Mouse (Mus musculus): ENCODE measurements around the gene Fam180a. TPM values are rescaled to one million over a fixed set of nuclear protein-coding genes. Genes with fewer than 3 reads are reported as not detected.

Fam180a gene
- total and polyA plus RNA-seq, 2 experiments = 0.11 to 1.7 TPM

DNA sequence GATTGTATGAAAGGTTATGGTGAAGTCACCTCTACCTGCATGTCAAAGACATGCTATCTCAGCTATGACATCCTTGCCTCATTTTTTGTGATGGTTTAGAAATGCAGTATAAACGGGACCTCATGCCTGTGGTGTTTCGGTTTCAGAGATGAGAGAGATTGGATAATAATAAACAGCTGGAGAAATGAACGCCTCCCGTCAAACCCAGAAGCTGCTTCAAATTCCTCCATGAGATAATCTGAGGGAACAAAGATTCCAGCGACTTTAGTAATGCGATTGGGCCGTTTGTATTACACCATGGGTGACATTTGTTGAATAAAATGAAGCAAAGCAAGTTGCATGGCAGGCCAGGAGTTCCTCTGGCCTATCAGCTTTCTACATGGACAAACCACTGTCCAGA, 16.5 kb downstream of the Fam180a start:
- WGBS = 78% methylated on average over 7 of the region's 7 CpGs

DNA sequence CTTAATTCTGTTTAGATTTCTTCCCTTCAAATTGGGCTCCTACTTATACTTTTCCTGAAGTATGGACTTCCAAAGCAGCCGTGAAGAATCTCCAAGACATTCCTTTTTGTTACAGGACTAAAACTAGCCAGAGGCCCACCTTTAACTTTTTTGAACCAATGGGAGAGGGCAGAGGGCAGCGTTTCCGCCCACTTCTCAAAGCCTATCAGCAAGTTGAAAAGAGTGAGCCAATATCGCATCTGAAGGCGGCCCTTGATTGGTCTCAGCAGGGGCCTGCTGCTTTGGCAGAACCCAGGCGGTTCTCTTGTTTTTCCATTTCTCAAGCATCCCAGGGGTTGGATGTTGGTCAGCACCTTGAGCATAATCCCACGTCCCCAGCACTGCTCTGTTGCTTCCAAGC, 17.9 kb downstream of the Fam180a start, which contains the start of gene Slc13a4:
Gene Slc13a4 (minus strand): TSS at position 95 of the 400 bp plus-strand sequence.
- WGBS = 75% methylated on average over 7 of the region's 7 CpGs
- TF ChIP-seq CTCF (IDR thresholded peaks at IDR 0.05; ENCODE audit: low read depth, low read length) (no peak), POLR2A (IDR thresholded peaks at IDR 0.05; ENCODE audit: extremely low read depth, insufficient read depth, low read length) (no peak)

More for the DNA sequence above, 16.5 kb downstream of the Fam180a start:
- H3K9ac ChIP-seq (ENCODE audit: low read depth, low read length) = no peak overlapping the region
- H3K27me3 ChIP-seq (ENCODE audit: control insufficient read depth, insufficient read depth, low read length) = no peaks in the 10 kb centered on the region
- H3K36me3 ChIP-seq (ENCODE audit: control insufficient read depth, insufficient read depth, low read length) = no peaks in the 10 kb centered on the region
- no peak for DNase-seq (ENCODE audit: extremely low read depth, low read depth, low spot score)
- H3K4me3 ChIP-seq (ENCODE audit: insufficient read depth, low read depth, low read length) = no peak overlapping the region
- no peaks in the 10 kb centered on the region for H3K79me2 ChIP-seq (ENCODE audit: control insufficient read depth, insufficient read depth, low read length)
- TF ChIP-seq CTCF (IDR thresholded peaks at IDR 0.05; ENCODE audit: low read depth, low read length) (no peak), POLR2A (IDR thresholded peaks at IDR 0.05; ENCODE audit: extremely low read depth, insufficient read depth, low read length) (no peak)
- no peaks in the 10 kb centered on the region for H3K4me1 ChIP-seq (ENCODE audit: control insufficient read depth, insufficient read depth, low read length)
- no peak overlapping the region for H3K27ac ChIP-seq (replicated peaks; ENCODE audit: insufficient read depth, low read depth, low read length)

DNA sequence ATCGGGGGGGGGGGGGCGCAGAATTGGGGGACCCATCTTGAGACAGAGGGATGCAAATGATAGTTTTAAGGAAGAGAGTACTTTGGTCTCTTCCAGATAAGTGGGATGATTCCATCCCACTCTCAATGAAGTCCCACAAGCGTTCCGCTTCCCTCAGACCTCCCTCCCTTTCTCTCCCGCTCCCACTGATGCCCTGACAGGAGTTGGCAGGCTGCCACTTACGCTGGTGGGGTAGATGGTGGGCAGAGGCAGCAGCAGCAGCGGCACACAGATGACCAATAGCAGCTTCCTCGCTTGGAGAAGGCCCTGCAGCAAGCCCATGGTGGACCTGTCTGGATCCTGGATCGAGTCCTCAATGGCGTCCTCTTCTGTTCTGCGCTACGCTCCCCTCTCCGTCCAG, 18.8 kb downstream of the Fam180a start:
- DNase-seq (ENCODE audit: extremely low read depth, low read depth, low spot score) = no peak
- no peak overlapping the region for H3K27ac ChIP-seq (replicated peaks; ENCODE audit: insufficient read depth, low read depth, low read length)
- no peaks in the 10 kb centered on the region for H3K36me3 ChIP-seq (ENCODE audit: control insufficient read depth, insufficient read depth, low read length)
- no peaks in the 10 kb centered on the region for H3K27me3 ChIP-seq (ENCODE audit: control insufficient read depth, insufficient read depth, low read length)
- WGBS = 83% methylated on average over 13 of the region's 13 CpGs
- H3K79me2 ChIP-seq (ENCODE audit: control insufficient read depth, insufficient read depth, low read length) = no peaks in the 10 kb centered on the region
- no peak overlapping the region for H3K4me3 ChIP-seq (ENCODE audit: insufficient read depth, low read depth, low read length)
- no peak for TF ChIP-seq CTCF (IDR thresholded peaks at IDR 0.05; ENCODE audit: low read depth, low read length)
- TF ChIP-seq POLR2A (IDR thresholded peaks at IDR 0.05; ENCODE audit: extremely low read depth, insufficient read depth, low read length) = no peak
- H3K9ac ChIP-seq (ENCODE audit: low read depth, low read length) = no peak overlapping the region
- H3K4me1 ChIP-seq (ENCODE audit: control insufficient read depth, insufficient read depth, low read length) = peaks cover 7% of the 10 kb centered on the region

More for the DNA sequence above, 17.9 kb downstream of the Fam180a start, which contains the start of gene Slc13a4:
- peaks cover 1% of the 10 kb centered on the region; the same call in 1 of the 2 replicates for H3K4me1 ChIP-seq (ENCODE audit: control insufficient read depth, insufficient read depth, low read length)
- no peaks in the 10 kb centered on the region for H3K27me3 ChIP-seq (ENCODE audit: control insufficient read depth, insufficient read depth, low read length)
- H3K36me3 ChIP-seq (ENCODE audit: control insufficient read depth, insufficient read depth, low read length) = no peaks in the 10 kb centered on the region
- H3K27ac ChIP-seq (replicated peaks; ENCODE audit: insufficient read depth, low read depth, low read length) = no peak within 1 kb of the TSS
- DNase-seq (ENCODE audit: extremely low read depth, low read depth, low spot score) = no peak
- no peaks in the 10 kb centered on the region for H3K79me2 ChIP-seq (ENCODE audit: control insufficient read depth, insufficient read depth, low read length)
- no peak within 1 kb of the TSS for H3K9ac ChIP-seq (ENCODE audit: low read depth, low read length)
- no peak within 1 kb of the TSS for H3K4me3 ChIP-seq (ENCODE audit: insufficient read depth, low read depth, low read length)

- Histone ChIP-seq H3K79me2 (ENCODE audit: control insufficient read depth, insufficient read depth, low read length) (peaks cover 3% of the 10 kb centered on the region; the same call in 1 of the 2 replicates), H3K4me1 (ENCODE audit: control insufficient read depth, insufficient read depth, low read length) (peaks cover 15% of the 10 kb centered on the region), H3K27me3 (ENCODE audit: control insufficient read depth, insufficient read depth, low read length) (no peaks in the 10 kb centered on the region), H3K36me3 (ENCODE audit: control insufficient read depth, insufficient read depth, low read length) (no peaks in the 10 kb centered on the region), H3K9ac (ENCODE audit: low read depth, low read length) (no peak overlapping the region), H3K27ac (replicated peaks; ENCODE audit: insufficient read depth, low read depth, low read length) (peak overlapping the region; percentile 75; the same call in 1 of the 2 replicates), H3K4me3 (ENCODE audit: insufficient read depth, low read depth, low read length) (no peak overlapping the region)
- DNase-seq (ENCODE audit: extremely low read depth, low read depth, low spot score) = peak; percentile 100
- 11% methylated on average over 11 of the region's 11 CpGs for WGBS
- TF ChIP-seq POLR2A (IDR thresholded peaks at IDR 0.05; ENCODE audit: extremely low read depth, insufficient read depth, low read length) (no peak), CTCF (IDR thresholded peaks at IDR 0.05; ENCODE audit: low read depth, low read length) (no peak)
Observed at GRCm38 (mm10) chr6:35303355-35303900, 22.5 kb downstream of the Fam180a start.

DNA sequence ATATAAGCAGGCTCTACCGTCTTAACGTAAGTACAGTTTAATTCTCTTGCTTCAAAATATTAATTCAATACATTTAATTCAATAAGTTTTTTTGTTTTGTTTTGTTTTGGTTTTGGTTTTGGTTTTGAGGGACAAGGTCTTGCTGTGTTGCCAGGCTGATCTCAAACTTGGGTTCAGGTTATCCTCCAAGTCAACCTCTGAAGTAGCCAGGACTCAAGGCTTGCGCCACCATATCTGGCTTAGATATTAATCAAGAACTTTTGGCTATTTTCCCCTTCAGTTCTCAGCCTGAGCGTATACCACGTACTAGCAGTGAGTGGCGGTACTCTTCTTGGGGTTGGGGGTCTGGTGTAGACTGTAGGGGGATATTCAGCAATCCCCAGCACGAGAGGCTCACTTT, 23.4 kb downstream of the Fam180a start:
- peaks cover 19% of the 10 kb centered on the region for H3K4me1 ChIP-seq (ENCODE audit: control insufficient read depth, insufficient read depth, low read length)
- no peaks in the 10 kb centered on the region for H3K27me3 ChIP-seq (ENCODE audit: control insufficient read depth, insufficient read depth, low read length)
- H3K79me2 ChIP-seq (ENCODE audit: control insufficient read depth, insufficient read depth, low read length) = peaks cover 3% of the 10 kb centered on the region; the same call in 1 of the 2 replicates
- no peaks in the 10 kb centered on the region for H3K36me3 ChIP-seq (ENCODE audit: control insufficient read depth, insufficient read depth, low read length)
- H3K4me3 ChIP-seq (ENCODE audit: insufficient read depth, low read depth, low read length) = no peak overlapping the region
- TF ChIP-seq POLR2A (IDR thresholded peaks at IDR 0.05; ENCODE audit: extremely low read depth, insufficient read depth, low read length) (no peak), CTCF (IDR thresholded peaks at IDR 0.05; ENCODE audit: low read depth, low read length) (no peak)
- 45% methylated on average over 7 of the region's 7 CpGs for WGBS
- H3K27ac ChIP-seq (replicated peaks; ENCODE audit: insufficient read depth, low read depth, low read length) = peak overlapping the region; percentile 75
- DNase-seq (ENCODE audit: extremely low read depth, low read depth, low spot score) = peak; percentile 94
- no peak overlapping the region for H3K9ac ChIP-seq (ENCODE audit: low read depth, low read length)

- H3K36me3 ChIP-seq (ENCODE audit: control insufficient read depth, insufficient read depth, low read length) = no peaks in the 10 kb centered on the region
- no peak for DNase-seq (ENCODE audit: extremely low read depth, low read depth, low spot score)
- peaks cover 3% of the 10 kb centered on the region; the same call in 1 of the 2 replicates for H3K79me2 ChIP-seq (ENCODE audit: control insufficient read depth, insufficient read depth, low read length)
- H3K4me3 ChIP-seq (ENCODE audit: insufficient read depth, low read depth, low read length) = no peak overlapping the region
- H3K27me3 ChIP-seq (ENCODE audit: control insufficient read depth, insufficient read depth, low read length) = no peaks in the 10 kb centered on the region
- peak overlapping the region; percentile 4; the same call in 1 of the 2 replicates for H3K9ac ChIP-seq (ENCODE audit: low read depth, low read length)
- H3K27ac ChIP-seq (replicated peaks; ENCODE audit: insufficient read depth, low read depth, low read length) = peak overlapping the region; percentile 82
- peaks cover 25% of the 10 kb centered on the region for H3K4me1 ChIP-seq (ENCODE audit: control insufficient read depth, insufficient read depth, low read length)
- WGBS = 79% methylated on average over 6 of the region's 6 CpGs
- TF ChIP-seq POLR2A (IDR thresholded peaks at IDR 0.05; ENCODE audit: extremely low read depth, insufficient read depth, low read length) (no peak), CTCF (IDR thresholded peaks at IDR 0.05; ENCODE audit: low read depth, low read length) (no peak)
Observed at GRCm38 (mm10) chr6:35298323-35298722, 27.6 kb downstream of the Fam180a start.

All from liver, adult 2 months (tissue).